Mouse (Mus musculus): ENCODE measurements at regions not wholly inside any gene's neighbourhood (a gene's known extent, or its start where the extent isn't known, plus 50 kb on each side); places are given as distances from the start of the nearest gene placed in this dataset.

GRCm38 (mm10) chr2:103861226-103861625, 63.8 kb upstream of the Caprin1 start:
- no peak for TF ChIP-seq CTCF (IDR thresholded peaks at IDR 0.05; ENCODE audit: borderline replicate concordance, insufficient read depth, low read length)
- no peak for TF ChIP-seq POLR2A (IDR thresholded peaks at IDR 0.05; ENCODE audit: low read depth, low read length)
